Mouse (Mus musculus) gonadal fat pad, adult 2 months (tissue): ENCODE measurements around the gene Kazn. TPM values are rescaled to one million over a fixed set of nuclear protein-coding genes. Genes with fewer than 3 reads are reported as not detected.

Experiments used
- DNase-seq: peaks from one replicate; pipeline ENCODE4 v3.0.0-alpha.2; 2012; ENCODE audit warnings: low read depth
- polyA plus RNA-seq: library from polyadenylated mRNA; depleted of rRNA; stranded (reverse); fragments of >200 nt; gene quantifications from 2 replicates; pipeline ENCODE4 v1.2.3, GENCODE M21; 2012; rRNA removed

The Kazn gene
- 28.0 and 38.1 TPM in 2 replicates for polyA plus RNA-seq

DNA sequence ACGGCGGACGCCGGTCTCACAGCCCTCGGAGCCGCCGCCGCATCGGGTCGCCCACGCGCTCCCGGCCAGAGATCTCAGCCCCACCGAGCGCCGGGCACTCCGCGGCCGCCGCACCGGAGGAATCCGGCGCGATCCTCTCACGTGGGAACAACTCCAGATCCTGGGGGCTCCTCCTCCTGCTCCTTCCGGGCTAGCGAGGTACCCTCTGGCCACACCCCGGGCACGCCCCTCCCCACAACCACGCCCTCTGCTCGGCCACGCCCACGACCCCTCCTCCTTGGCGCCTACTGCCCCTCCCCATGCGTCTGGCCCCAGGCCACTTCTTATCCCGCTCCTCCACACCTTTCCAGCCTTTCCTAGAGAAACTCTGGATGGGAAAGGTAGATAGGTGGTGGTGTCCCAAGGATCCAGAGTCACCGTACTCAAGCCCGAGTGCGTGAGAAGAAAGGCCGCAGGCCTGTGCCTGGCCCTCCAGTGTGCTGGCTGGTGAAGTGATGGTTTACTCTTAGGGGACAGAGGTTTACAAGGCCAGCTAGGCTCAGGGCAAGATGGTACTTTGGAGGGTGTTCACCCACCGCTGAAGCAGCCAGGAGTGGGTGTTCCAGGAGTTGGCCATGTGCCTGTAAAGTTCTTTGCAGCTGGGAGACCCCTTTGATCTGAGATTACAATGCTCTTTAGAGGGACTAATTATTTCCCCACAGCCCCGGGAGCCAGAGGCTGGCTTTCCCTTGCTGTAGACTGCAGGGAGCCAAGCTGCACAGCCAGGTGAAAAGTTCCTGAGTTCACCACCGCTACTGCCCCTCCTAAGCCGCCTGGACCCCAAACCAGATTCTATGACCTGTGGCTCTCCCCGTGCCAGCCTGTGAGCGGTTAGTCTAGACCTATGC is at the start of gene Kazn:
Gene Kazn, minus strand, starts transcription at position 162 of the 887 bp plus-strand sequence.
- DNase-seq = no peak

- no peak for DNase-seq
These were observed 46.3 kb upstream of the Kazn start for GRCm38 (mm10) chr4:142285471-142285870.

DNA sequence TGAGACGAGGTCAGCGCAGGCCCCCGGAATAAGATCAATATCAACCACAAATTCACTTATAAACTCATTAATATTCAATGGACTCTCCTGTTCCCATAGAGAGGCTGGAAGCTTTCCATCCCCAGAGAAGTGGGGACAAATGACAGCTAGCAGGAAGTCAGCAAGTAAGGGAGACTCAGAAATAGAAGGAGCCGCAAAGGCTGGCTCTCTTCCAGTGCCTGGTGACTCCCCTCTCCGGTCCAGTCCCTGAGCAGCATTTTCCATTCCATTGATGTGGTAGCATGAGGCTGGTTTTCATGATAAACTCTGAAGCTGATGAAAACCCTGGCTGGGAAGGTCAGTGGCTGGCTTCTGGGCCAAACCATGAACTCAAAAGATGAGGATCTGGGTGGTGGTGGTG is 44.7 kb upstream of the Kazn start:
- DNase-seq = no peak

DNA sequence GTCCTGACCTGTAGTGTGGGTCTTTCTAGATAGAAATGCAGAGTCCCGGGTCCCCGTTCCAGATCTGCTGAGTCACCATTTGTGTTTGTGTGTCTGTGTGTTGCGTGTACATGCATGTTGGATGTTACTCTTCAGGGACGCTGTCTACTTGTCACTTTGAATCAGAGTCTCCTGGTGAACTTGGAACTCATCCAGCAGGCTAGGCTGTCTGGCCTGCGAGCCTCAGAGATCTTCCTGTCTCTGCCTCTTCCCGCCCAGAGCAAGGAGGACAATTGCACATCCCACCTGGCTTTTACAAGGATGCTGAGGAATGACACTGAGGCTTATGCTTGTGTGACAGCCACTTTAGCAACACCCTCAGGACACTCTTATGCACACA is 39.0 kb upstream of the Kazn start:
- DNase-seq = no peak

DNA sequence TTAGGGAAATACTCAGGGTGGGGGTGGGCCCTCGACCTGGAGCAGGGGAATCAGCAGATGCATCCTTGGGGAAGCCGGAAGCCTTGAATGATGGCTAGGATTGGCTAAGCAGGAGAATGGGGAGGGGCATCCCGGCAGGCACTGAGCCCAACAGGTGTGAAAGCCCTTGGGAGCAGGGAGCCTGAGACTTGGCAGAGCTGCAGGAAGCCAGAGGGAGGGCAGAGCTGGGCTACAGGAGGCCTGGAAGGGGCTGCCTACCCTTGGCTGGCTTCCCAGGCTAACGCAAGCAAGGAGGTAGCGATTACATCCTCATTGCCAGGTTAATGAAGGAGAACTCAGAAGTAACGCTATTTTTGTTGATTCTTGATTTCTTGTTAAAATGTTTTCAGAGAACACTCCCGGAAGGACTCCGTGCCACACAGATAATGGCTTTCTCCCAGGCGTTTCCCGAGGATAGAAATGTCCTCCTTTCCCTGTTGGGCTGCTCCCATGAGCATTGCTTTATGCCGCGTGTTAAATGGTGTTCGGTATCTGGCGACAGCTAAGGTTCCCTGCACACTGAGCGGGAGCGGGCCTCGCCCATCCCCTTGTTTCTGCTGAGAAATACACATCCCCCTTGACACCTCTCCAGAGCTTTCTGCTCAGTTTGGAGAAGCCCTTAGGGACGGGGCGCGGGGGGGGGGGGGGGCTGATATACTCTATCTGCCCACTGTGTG is 38.4 kb upstream of the Kazn start:
- DNase-seq = no peak

DNA sequence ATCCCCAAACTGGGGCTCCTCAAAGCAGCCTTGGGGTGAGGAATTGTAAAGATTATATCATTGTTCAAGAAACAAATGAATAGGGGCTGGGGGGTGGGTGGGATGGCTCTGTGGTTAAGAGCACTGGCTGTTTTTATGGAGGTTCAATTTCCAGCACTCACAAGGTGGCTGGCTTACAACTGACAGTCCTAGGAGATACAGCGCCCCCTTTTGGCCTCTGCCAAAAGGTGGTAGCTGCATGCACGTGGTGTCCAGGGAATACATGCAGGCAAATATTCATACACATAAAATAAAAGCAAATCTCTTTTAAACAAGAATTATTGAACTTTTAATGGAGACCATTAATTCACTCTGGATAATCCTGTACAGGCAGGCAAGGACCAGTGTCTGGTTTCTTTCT is 36.0 kb upstream of the Kazn start:
- DNase-seq = no peak

DNA sequence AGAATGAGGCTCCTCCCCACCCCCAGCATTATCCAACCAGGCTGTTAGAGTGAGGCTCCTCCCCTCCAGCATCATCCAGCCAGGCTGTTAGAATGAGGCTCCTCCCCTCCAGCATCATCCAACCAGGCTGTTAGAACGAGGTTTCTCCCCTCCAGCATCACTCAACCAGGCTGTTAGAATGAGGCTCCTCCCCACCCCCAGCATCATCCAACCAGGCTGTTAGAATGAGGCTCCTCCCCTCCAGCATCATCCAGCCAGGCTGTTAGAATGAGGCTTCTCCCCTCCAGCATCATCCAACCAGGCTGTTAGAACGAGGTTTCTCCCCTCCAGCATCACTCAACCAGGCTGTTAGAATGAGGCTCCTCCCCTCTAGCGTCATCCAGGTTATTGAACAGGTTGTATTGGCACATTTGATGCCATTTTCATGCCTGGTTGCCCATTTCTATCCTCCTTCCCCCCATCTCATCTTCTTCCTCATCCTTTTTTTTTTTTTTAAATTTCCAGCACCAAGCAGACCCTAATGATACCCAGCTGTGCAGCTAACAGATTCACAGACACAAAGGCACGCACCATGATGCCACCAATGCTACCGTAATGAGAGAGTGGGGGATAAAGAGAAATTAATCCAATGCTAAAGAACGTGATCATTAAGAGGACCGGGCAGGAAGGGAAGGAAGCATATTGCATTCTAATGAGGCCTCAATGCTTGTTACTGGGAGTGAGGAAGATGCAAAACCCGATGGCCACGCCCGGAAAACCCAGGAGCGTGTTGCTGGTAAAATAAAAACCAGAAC is 35.4 kb upstream of the Kazn start:
- DNase-seq = no peak

DNA sequence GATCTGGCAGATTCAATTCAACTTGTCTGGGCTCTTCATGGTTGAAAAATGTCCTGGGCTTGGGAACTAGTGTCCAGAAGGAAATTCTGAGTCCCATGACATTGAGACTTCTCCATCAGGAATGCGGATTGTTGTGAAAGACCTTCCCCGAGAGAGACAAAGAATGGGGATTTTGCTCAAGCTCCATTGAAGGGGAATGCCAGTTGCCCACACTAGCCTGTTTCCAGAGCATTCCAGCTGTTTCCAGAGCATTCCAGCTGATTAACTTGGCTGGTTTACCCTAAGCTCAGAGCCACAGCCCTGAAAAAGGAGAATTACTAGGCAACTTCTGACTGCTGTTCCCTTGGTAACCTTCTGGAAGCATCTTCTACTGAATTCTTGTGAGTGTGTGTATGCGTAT is 32.3 kb upstream of the Kazn start:
- DNase-seq = no peak

DNA sequence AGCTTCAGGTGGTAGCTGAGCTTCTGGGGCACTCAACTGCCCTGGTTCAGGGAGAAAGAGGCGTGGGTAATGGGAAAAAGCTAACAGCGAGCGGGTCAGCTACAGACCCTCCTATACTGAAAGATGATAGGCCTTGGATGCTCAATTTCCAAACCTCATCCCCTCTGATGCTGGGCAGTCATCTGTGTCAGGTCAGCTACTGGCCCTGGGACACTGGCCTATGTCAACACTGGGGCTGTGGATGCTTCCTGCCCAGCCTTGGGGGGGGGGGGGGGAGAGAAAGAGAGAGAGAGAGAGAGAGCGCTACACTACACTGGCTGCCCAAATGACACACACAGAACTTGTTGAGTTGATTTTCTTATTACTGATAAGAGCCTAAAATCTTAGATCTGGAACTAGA is 28.6 kb upstream of the Kazn start:
- no peak for DNase-seq

DNA sequence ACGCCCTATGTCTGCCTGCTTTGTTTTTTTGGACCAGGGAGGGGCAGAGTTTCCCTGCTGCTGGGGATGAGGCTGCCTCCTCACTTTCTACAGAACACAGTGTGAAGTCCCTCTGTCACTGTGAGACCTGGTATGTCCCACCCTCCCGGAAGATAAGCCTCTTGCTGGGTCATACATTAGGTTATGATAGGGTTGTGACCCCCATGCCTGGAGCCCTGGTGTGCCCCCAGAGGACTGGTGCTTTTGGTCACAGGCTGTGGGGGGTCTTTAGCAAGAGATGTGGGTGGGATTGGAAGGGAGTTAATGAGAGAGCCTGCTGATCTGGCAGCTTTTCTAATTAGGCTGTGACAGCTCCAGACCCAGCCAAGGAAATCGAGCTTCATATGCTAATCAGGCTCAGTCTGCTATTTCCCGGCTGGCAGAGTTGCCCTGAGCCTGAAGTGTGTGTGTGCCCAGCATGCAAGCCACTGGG is 28.2 kb upstream of the Kazn start:
- no peak for DNase-seq

DNA sequence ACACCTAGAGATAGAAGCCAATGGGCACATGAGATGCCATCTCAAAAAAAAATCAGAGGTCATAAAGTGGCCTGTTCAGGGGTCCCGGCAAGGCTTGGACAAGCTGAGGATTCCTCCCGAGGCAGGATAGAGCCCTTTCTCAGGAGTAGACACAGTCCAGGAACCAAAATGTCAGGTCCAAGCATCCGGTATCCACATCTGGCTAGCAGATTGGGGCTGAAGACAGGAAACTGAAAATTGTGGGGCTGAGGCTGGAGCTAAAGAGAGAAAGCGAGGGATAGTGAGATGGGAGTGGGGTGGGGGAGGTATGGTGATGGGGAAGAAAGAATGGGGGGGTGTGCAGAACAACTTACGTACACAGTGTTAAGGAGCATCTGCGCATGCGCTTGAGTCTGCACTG is 25.1 kb upstream of the Kazn start:
- no peak for DNase-seq

DNA sequence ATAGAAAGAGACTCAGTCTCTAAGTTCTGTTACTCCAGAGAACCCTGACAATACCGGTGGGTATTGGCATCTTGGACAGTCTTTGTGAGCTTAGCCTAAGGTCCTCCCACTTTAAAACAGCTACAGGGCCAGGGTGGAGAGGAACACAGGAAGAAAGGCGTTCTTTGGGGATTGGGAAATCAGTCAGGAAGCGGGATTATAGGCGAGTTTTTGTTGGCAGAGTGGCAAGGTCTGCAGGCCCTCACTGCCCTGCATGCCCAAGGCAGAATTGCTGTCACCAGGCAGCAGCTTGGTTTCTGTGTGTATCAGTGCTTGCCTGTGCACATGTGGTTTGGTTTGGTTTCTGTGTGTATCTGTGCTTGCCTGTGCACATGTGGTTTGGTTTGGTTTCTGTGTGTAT is 22.5 kb upstream of the Kazn start:
- peak; percentile 67 for DNase-seq

GRCm38 (mm10) chr4:142258730-142259129 is 19.5 kb upstream of the Kazn start:
- no peak for DNase-seq

DNA sequence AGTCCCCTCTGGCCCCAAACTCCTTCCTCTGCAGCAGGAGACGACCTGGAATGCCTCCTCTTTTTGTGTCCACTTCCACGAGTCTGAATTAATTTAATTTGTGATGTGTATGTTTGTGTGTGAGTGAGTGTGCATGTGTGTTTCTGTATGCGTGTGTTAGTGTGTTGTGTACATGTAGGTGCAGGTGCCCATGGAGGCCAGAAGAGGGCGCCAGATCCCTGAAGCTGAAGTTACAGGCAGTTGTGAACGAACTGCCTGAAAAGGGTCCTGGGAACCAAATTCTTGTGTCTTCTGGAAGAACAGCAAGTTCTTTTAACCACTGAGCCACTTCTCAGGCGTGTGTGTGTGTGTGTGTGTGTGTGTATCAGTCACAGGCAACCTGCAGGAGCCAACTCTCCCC is 14.9 kb upstream of the Kazn start:
- no peak for DNase-seq

GRCm38 (mm10) chr4:142251471-142252354 is 12.5 kb upstream of the Kazn start:
- no peak for DNase-seq

- DNase-seq = no peak
These were observed 10.9 kb upstream of the Kazn start for GRCm38 (mm10) chr4:142250054-142250453.

- no peak for DNase-seq
These were observed 10.2 kb upstream of the Kazn start for GRCm38 (mm10) chr4:142249401-142249800.

DNA sequence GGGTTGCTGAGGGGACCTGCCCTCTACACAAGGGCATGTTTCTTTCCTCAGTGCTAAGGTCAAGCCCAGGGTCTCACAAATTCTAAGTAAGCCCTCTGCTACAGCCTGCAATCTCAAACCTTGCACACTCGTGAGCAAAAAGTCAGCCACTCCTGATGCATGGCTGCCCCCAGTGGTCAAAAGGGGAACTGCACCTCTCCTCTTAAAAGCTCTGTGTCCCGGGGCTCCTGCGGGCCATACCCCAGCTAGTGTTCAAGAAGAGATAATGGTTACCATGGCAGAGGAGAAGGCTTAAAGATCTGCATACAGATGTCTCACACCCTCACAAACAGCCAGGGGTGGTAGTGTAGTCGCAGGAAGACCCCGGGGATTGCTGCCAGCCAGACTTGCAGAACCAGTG is 9.2 kb upstream of the Kazn start:
- no peak for DNase-seq

- DNase-seq = no peak
These were observed 7.5 kb upstream of the Kazn start for GRCm38 (mm10) chr4:142246698-142247097.

GRCm38 (mm10) chr4:142244641-142245040 is 5.4 kb upstream of the Kazn start:
- no peak for DNase-seq

GRCm38 (mm10) chr4:142242750-142243383 is 3.7 kb upstream of the Kazn start:
- DNase-seq = no peak
